Mouse (Mus musculus): ENCODE results near the gene Hoxd4.

DNA sequence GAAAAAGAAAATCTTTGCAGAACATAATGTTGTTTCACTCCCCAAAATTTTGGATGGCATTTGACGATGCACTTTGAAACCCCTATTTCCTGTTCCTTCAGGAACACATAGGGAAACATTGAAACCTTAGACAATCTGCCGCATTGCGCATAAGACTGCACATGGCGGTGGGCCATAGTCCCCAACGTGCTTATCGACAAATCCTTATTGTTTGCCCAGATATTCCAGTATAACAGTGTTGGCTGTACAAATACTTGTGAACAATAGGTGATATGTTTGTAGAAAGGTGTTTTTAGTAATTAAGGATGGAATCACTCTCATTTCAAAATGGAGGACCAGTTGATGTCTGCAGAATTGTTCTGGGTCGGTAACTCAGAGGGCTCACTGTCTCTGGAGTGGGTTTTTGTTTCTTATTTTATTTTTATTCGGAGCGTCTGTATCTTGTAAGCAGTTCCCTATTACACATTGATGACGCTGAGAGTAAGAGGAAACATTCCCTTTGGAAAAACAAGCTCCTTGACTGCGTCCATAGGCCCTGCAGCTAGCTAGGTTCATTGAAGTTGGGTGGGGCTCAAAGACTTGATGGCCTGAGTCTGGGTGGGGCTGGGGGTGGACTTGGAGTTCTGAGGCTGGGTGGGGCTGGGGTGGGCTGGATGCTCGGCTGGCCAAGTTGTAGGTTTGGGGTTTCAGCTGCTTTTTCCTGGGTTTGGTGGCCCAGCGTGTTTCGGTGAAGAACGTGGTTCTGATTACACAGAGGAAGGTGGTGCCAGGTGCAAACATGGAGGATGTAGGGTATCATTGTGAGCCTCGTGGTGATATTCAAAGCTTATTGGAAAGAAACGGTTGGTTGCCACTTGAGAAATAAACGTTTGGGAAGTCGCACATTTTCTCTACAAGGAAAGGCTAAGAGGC, 1.8 kb downstream of the Hoxd4 start:
- TF ChIP-seq POLR2A (IDR thresholded peaks at IDR 0.05; ENCODE audit: low read depth, low read length) (no peak; the same call in 1 of the 2 replicates), CTCF (IDR thresholded peaks at IDR 0.05; ENCODE audit: borderline replicate concordance, insufficient read depth, low read length) (no peak)
